Mouse (Mus musculus): ENCODE data around the gene Hist1h4i. TPM values are rescaled to one million over a fixed set of nuclear protein-coding genes. Genes with fewer than 3 reads are reported as not detected.

Gene Hist1h4i
- polyA plus RNA-seq, 1 experiment from 2014 or later, result 34.1 TPM

- Histone ChIP-seq H3K9ac (replicated peaks) (peak overlapping the region; percentile 44), H3K4me3 (replicated peaks) (peak overlapping the region; percentile 53), H3K4me2 (peak overlapping the region; percentile 93), H3K27me3 (peaks cover 98% of the 10 kb centered on the region), H3K9me3 (no peaks in the 10 kb centered on the region), H3K27ac (no peak overlapping the region), H3K4me1 (replicated peaks) (peaks cover 15% of the 10 kb centered on the region), H3K36me3 (no peaks in the 10 kb centered on the region)
- ATAC-seq (ENCODE audit: insufficient number of reproducible peaks, insufficient read depth, low FRiP score, low TSS enrichment, low read depth), result peak; percentile 80; the same call in 1 of the 2 replicates
- WGBS, result under 1% methylated on average over 38 of the region's 38 CpGs
These were observed 34.6 kb downstream of the Hist1h4i start for GRCm38 (mm10) chr13:22006334-22007120.

GRCm38 (mm10) chr13:22005605-22006333 is 35.4 kb downstream of the Hist1h4i start:
- no peak overlapping the region for H3K27ac ChIP-seq
- H3K9ac ChIP-seq (replicated peaks), result peak overlapping the region; percentile 55
- peak; percentile 79 for ATAC-seq (ENCODE audit: insufficient number of reproducible peaks, insufficient read depth, low FRiP score, low TSS enrichment, low read depth)
- peak overlapping the region; percentile 93 for H3K4me2 ChIP-seq
- H3K27me3 ChIP-seq, result peaks cover 100% of the 10 kb centered on the region
- H3K4me3 ChIP-seq (replicated peaks), result peak overlapping the region; percentile 53
- under 1% methylated on average over 45 of the region's 45 CpGs for WGBS
- H3K36me3 ChIP-seq, result no peaks in the 10 kb centered on the region
- H3K9me3 ChIP-seq, result no peaks in the 10 kb centered on the region
- peaks cover 15% of the 10 kb centered on the region for H3K4me1 ChIP-seq (replicated peaks)

- H3K36me3 ChIP-seq, result no peaks in the 10 kb centered on the region
- WGBS, result 20% methylated on average over 5 of the region's 5 CpGs
- H3K4me1 ChIP-seq (replicated peaks), result peaks cover 19% of the 10 kb centered on the region
- H3K27ac ChIP-seq, result no peak overlapping the region
- ATAC-seq (ENCODE audit: insufficient number of reproducible peaks, insufficient read depth, low FRiP score, low TSS enrichment, low read depth), result no peak
- no peak overlapping the region for H3K9ac ChIP-seq (replicated peaks)
- H3K4me2 ChIP-seq, result no peak overlapping the region
- no peaks in the 10 kb centered on the region for H3K9me3 ChIP-seq
- H3K4me3 ChIP-seq (replicated peaks), result no peak overlapping the region
- H3K27me3 ChIP-seq, result peaks cover 99% of the 10 kb centered on the region
These were observed 39.3 kb downstream of the Hist1h4i start for GRCm38 (mm10) chr13:22001823-22002222.

- no peak for ATAC-seq (ENCODE audit: insufficient number of reproducible peaks, insufficient read depth, low FRiP score, low TSS enrichment, low read depth)
- WGBS, result 51% methylated on average over 2 of the region's 2 CpGs
- H3K4me3 ChIP-seq (replicated peaks), result no peak overlapping the region
These were observed 39.8 kb downstream of the Hist1h4i start for GRCm38 (mm10) chr13:22001346-22001745.

GRCm38 (mm10) chr13:21999147-21999546 is 42.0 kb downstream of the Hist1h4i start:
- no peak overlapping the region for H3K9ac ChIP-seq (replicated peaks)
- peaks cover 93% of the 10 kb centered on the region for H3K27me3 ChIP-seq
- WGBS, result 32% methylated on average over 4 of the region's 4 CpGs
- no peak overlapping the region for H3K4me2 ChIP-seq
- H3K27ac ChIP-seq, result no peak overlapping the region
- no peak overlapping the region for H3K4me3 ChIP-seq (replicated peaks)
- H3K9me3 ChIP-seq, result no peaks in the 10 kb centered on the region
- H3K4me1 ChIP-seq (replicated peaks), result peaks cover 16% of the 10 kb centered on the region; the same call in 1 of the 2 replicates
- ATAC-seq (ENCODE audit: insufficient number of reproducible peaks, insufficient read depth, low FRiP score, low TSS enrichment, low read depth), result no peak
- no peaks in the 10 kb centered on the region for H3K36me3 ChIP-seq

More at GRCm38 (mm10) chr13:22001346-22001745, 39.8 kb downstream of the Hist1h4i start:
- H3K9ac ChIP-seq (replicated peaks), result no peak overlapping the region
- peaks cover 17% of the 10 kb centered on the region for H3K4me1 ChIP-seq (replicated peaks)
- peaks cover 99% of the 10 kb centered on the region for H3K27me3 ChIP-seq
- H3K9me3 ChIP-seq, result no peaks in the 10 kb centered on the region
- no peaks in the 10 kb centered on the region for H3K36me3 ChIP-seq
- no peak overlapping the region for H3K27ac ChIP-seq
- H3K4me2 ChIP-seq, result no peak overlapping the region

GRCm38 (mm10) chr13:21998412-21998811 is 42.8 kb downstream of the Hist1h4i start:
- Histone ChIP-seq H3K9ac (replicated peaks) (no peak overlapping the region), H3K27ac (no peak overlapping the region), H3K9me3 (no peaks in the 10 kb centered on the region), H3K4me2 (no peak overlapping the region), H3K36me3 (no peaks in the 10 kb centered on the region), H3K4me1 (replicated peaks) (peaks cover 16% of the 10 kb centered on the region; the same call in 1 of the 2 replicates), H3K27me3 (peaks cover 90% of the 10 kb centered on the region), H3K4me3 (replicated peaks) (no peak overlapping the region)
- ATAC-seq (ENCODE audit: insufficient number of reproducible peaks, insufficient read depth, low FRiP score, low TSS enrichment, low read depth), result no peak
- 16% methylated on average over 3 of the region's 3 CpGs for WGBS

- Histone ChIP-seq H3K4me3 (replicated peaks) (no peak overlapping the region), H3K27me3 (peaks cover 87% of the 10 kb centered on the region), H3K4me1 (replicated peaks) (peaks cover 16% of the 10 kb centered on the region; the same call in 1 of the 2 replicates), H3K4me2 (peak overlapping the region; percentile 35; the same call in 1 of the 2 replicates), H3K36me3 (no peaks in the 10 kb centered on the region), H3K9ac (replicated peaks) (no peak overlapping the region), H3K27ac (no peak overlapping the region), H3K9me3 (no peaks in the 10 kb centered on the region)
- 7% methylated on average over 4 of the region's 4 CpGs for WGBS
- no peak for ATAC-seq (ENCODE audit: insufficient number of reproducible peaks, insufficient read depth, low FRiP score, low TSS enrichment, low read depth)
These were observed 43.3 kb downstream of the Hist1h4i start for GRCm38 (mm10) chr13:21997821-21998220.

- Histone ChIP-seq H3K4me1 (replicated peaks) (peaks cover 16% of the 10 kb centered on the region; the same call in 1 of the 2 replicates), H3K9ac (replicated peaks) (no peak overlapping the region), H3K9me3 (no peaks in the 10 kb centered on the region), H3K4me2 (peak overlapping the region; percentile 35), H3K27ac (no peak overlapping the region), H3K27me3 (peaks cover 83% of the 10 kb centered on the region), H3K36me3 (no peaks in the 10 kb centered on the region), H3K4me3 (replicated peaks) (peak overlapping the region; percentile 15)
- WGBS, result 1% methylated on average over 21 of the region's 21 CpGs
- no peak for ATAC-seq (ENCODE audit: insufficient number of reproducible peaks, insufficient read depth, low FRiP score, low TSS enrichment, low read depth)
These were observed 43.9 kb downstream of the Hist1h4i start for GRCm38 (mm10) chr13:21997201-21997820.

- no peak for ATAC-seq (ENCODE audit: insufficient number of reproducible peaks, insufficient read depth, low FRiP score, low TSS enrichment, low read depth)
- Histone ChIP-seq H3K4me3 (replicated peaks) (peak overlapping the region; percentile 15), H3K27me3 (peaks cover 78% of the 10 kb centered on the region), H3K9me3 (no peaks in the 10 kb centered on the region), H3K27ac (no peak overlapping the region), H3K36me3 (no peaks in the 10 kb centered on the region), H3K4me2 (peak overlapping the region; percentile 35), H3K9ac (replicated peaks) (no peak overlapping the region), H3K4me1 (replicated peaks) (peaks cover 16% of the 10 kb centered on the region; the same call in 1 of the 2 replicates)
- under 1% methylated on average over 13 of the region's 13 CpGs for WGBS
These were observed 44.3 kb downstream of the Hist1h4i start for GRCm38 (mm10) chr13:21996840-21997185.

- no peaks in the 10 kb centered on the region; the same call in 1 of the 2 replicates for H3K9me3 ChIP-seq
- no peak overlapping the region for H3K27ac ChIP-seq
- peak overlapping the region; percentile 51 for H3K4me2 ChIP-seq
- no peak for ATAC-seq (ENCODE audit: insufficient number of reproducible peaks, insufficient read depth, low FRiP score, low TSS enrichment, low read depth)
- WGBS, result 1% methylated on average over 12 of the region's 12 CpGs
- H3K4me1 ChIP-seq (replicated peaks), result peaks cover 16% of the 10 kb centered on the region; the same call in 1 of the 2 replicates
- no peaks in the 10 kb centered on the region for H3K36me3 ChIP-seq
- H3K27me3 ChIP-seq, result peaks cover 73% of the 10 kb centered on the region
- H3K9ac ChIP-seq (replicated peaks), result no peak overlapping the region
- H3K4me3 ChIP-seq (replicated peaks), result peak overlapping the region; percentile 33
These were observed 44.9 kb downstream of the Hist1h4i start for GRCm38 (mm10) chr13:21996101-21996839.

All from limb, embryonic 12.5 days (tissue).